Mouse (Mus musculus) forebrain, embryonic 11.5 days (tissue): ENCODE results near the gene Zfhx3. TPM values are rescaled to one million over a fixed set of nuclear protein-coding genes. Genes with fewer than 3 reads are reported as not detected.

Experiments used
- ATAC-seq: fragments of 200-750 bp; cut with Nextera tagmentation; replicated peaks from 2 replicates; pipeline ENCODE4 v1.8.0; 2017; ENCODE audit warnings: moderate TSS enrichment; ENCODE audit not compliant: low FRiP score
- DNase-seq: peaks from one replicate; pipeline ENCODE4 v3.0.0-alpha.2; 2017; ENCODE audit warnings: low spot score
- H3K27ac ChIP-seq: fragments of 300-500 bp; sonication (generic); 2 replicates; pipeline ENCODE4 v1.5.1; 2014; ENCODE audit warnings: low read depth, low read length
- H3K27me3 ChIP-seq: fragments of 300-500 bp; sonication (generic); 2 replicates; pipeline ENCODE4 v1.6.1; 2014; ENCODE audit warnings: mild to moderate bottlenecking, low read length, mixed read lengths; ENCODE audit not compliant: control insufficient read depth, insufficient read depth
- H3K36me3 ChIP-seq: fragments of 300-500 bp; sonication (generic); 2 replicates; pipeline ENCODE4 v1.6.1; 2014; ENCODE audit warnings: mild to moderate bottlenecking, low read length, moderate library complexity, mixed read lengths; ENCODE audit not compliant: control insufficient read depth, insufficient read depth
- H3K4me1 ChIP-seq: fragments of 300-500 bp; sonication (generic); replicated peaks from 2 replicates; pipeline ENCODE4 v1.6.1; 2014; ENCODE audit warnings: low read length, mixed read lengths; ENCODE audit not compliant: control insufficient read depth, insufficient read depth
- H3K4me2 ChIP-seq: fragments of 300-500 bp; sonication (generic); 2 replicates; pipeline ENCODE4 v1.6.1; 2014; ENCODE audit warnings: low read depth, mild to moderate bottlenecking, low read length, moderate library complexity, mixed read lengths; ENCODE audit not compliant: severe bottlenecking
- H3K4me3 ChIP-seq: fragments of 300-500 bp; sonication (generic); 2 replicates; pipeline ENCODE4 v1.5.1; 2014; ENCODE audit warnings: low read depth, low read length
- H3K9ac ChIP-seq: fragments of 300-500 bp; sonication (generic); 2 replicates; pipeline ENCODE4 v1.6.1; 2014; ENCODE audit warnings: low read length
- H3K9me3 ChIP-seq: fragments of 300-500 bp; sonication (generic); 2 replicates; pipeline ENCODE4 v1.6.1; 2016; ENCODE audit warnings: low read length, mixed read lengths; ENCODE audit not compliant: control insufficient read depth
- WGBS: fragments of 180-500 bp; shearing (Covaris S2); extraction: QIAGEN DNeasy Blood & Tissue Kit; methylation state at CpG from one replicate; pipeline ENCODE4 v1.1.7; 2014; 5-methylcytosine and 5-hydroxymethylcytosine counted together
- polyA plus RNA-seq: library from polyadenylated mRNA; unstranded; fragments of >200 nt; fragmentation: Nextera tagmentation; extraction: Ambion mirVana; gene quantifications from 2 replicates; pipeline ENCODE4 v1.2.1, GENCODE M21; 2014

Zfhx3 gene
- polyA plus RNA-seq, 1 experiment from 2014 or later, result 22.9 TPM

- 76% methylated on average over 12 of the region's 12 CpGs for WGBS
- Histone ChIP-seq H3K4me3 (no peak overlapping the region), H3K4me2 (no peak overlapping the region), H3K36me3 (no peaks in the 10 kb centered on the region), H3K4me1 (no peaks in the 10 kb centered on the region), H3K27ac (no peak overlapping the region), H3K27me3 (no peaks in the 10 kb centered on the region), H3K9ac (no peak overlapping the region), H3K9me3 (no peaks in the 10 kb centered on the region)
- ATAC-seq, result no peak
- no peak for DNase-seq
Observed at GRCm38 (mm10) chr8:108554578-108555245, 612.3 kb downstream of the Zfhx3 start.

GRCm38 (mm10) chr8:108563420-108563819 lies 621.0 kb downstream of the Zfhx3 start:
- DNase-seq (no peak), ATAC-seq (no peak)
- Histone ChIP-seq H3K27me3 (no peaks in the 10 kb centered on the region), H3K4me1 (no peaks in the 10 kb centered on the region), H3K4me2 (no peak overlapping the region), H3K4me3 (no peak overlapping the region), H3K27ac (no peak overlapping the region), H3K9me3 (no peaks in the 10 kb centered on the region; the same call in 1 of the 2 replicates), H3K9ac (no peak overlapping the region), H3K36me3 (no peaks in the 10 kb centered on the region)
- WGBS, result 90% methylated on average over 6 of the region's 6 CpGs

- Histone ChIP-seq H3K4me3 (no peak overlapping the region), H3K9me3 (no peaks in the 10 kb centered on the region; the same call in 1 of the 2 replicates), H3K27ac (no peak overlapping the region), H3K9ac (no peak overlapping the region), H3K4me1 (no peaks in the 10 kb centered on the region), H3K36me3 (no peaks in the 10 kb centered on the region), H3K4me2 (no peak overlapping the region), H3K27me3 (no peaks in the 10 kb centered on the region)
- ATAC-seq (no peak), DNase-seq (no peak)
- WGBS, result 87% methylated on average over 7 of the region's 7 CpGs
Observed at GRCm38 (mm10) chr8:108563934-108564564, 621.6 kb downstream of the Zfhx3 start.

- DNase-seq, result no peak
- 92% methylated on average over 12 of the region's 12 CpGs for WGBS
- no peaks in the 10 kb centered on the region for H3K36me3 ChIP-seq
Observed at GRCm38 (mm10) chr8:108566035-108566434, 623.6 kb downstream of the Zfhx3 start.

GRCm38 (mm10) chr8:108573295-108574017 lies 631.0 kb downstream of the Zfhx3 start:
- Histone ChIP-seq H3K4me1 (peaks cover 7% of the 10 kb centered on the region), H3K27me3 (no peaks in the 10 kb centered on the region), H3K9ac (no peak overlapping the region), H3K4me2 (no peak overlapping the region), H3K4me3 (no peak overlapping the region), H3K27ac (no peak overlapping the region), H3K9me3 (no peaks in the 10 kb centered on the region), H3K36me3 (no peaks in the 10 kb centered on the region)
- WGBS, result 90% methylated on average over 5 of the region's 5 CpGs
- ATAC-seq (no peak), DNase-seq (no peak)

More at GRCm38 (mm10) chr8:108566035-108566434, 623.6 kb downstream of the Zfhx3 start:
- no peaks in the 10 kb centered on the region; the same call in 1 of the 2 replicates for H3K9me3 ChIP-seq
- H3K27me3 ChIP-seq, result no peaks in the 10 kb centered on the region
- H3K27ac ChIP-seq, result no peak overlapping the region
- H3K9ac ChIP-seq, result no peak overlapping the region
- no peak for ATAC-seq
- no peaks in the 10 kb centered on the region for H3K4me1 ChIP-seq
- H3K4me3 ChIP-seq, result no peak overlapping the region
- no peak overlapping the region for H3K4me2 ChIP-seq

- 37% methylated on average over 7 of the region's 7 CpGs for WGBS
- no peaks in the 10 kb centered on the region for H3K36me3 ChIP-seq
- ATAC-seq (no peak), DNase-seq (peak; percentile 60)
- H3K27ac ChIP-seq, result no peak overlapping the region
- no peaks in the 10 kb centered on the region for H3K9me3 ChIP-seq
- no peak overlapping the region for H3K9ac ChIP-seq
- peaks cover 11% of the 10 kb centered on the region for H3K4me1 ChIP-seq
- no peak overlapping the region for H3K4me2 ChIP-seq
- no peaks in the 10 kb centered on the region for H3K27me3 ChIP-seq
- no peak overlapping the region for H3K4me3 ChIP-seq
Observed at GRCm38 (mm10) chr8:108574101-108574500, 631.7 kb downstream of the Zfhx3 start.

- Histone ChIP-seq H3K9ac (no peak overlapping the region), H3K4me2 (no peak overlapping the region), H3K9me3 (no peaks in the 10 kb centered on the region), H3K27me3 (no peaks in the 10 kb centered on the region), H3K36me3 (no peaks in the 10 kb centered on the region), H3K27ac (no peak overlapping the region), H3K4me1 (peaks cover 11% of the 10 kb centered on the region), H3K4me3 (no peak overlapping the region)
- WGBS, result 19% methylated on average over 7 of the region's 7 CpGs
- no peak for DNase-seq
- ATAC-seq, result no peak
Observed at GRCm38 (mm10) chr8:108577571-108577970, 635.1 kb downstream of the Zfhx3 start.

GRCm38 (mm10) chr8:108578388-108578787 lies 635.9 kb downstream of the Zfhx3 start:
- 41% methylated on average over 10 of the region's 10 CpGs for WGBS
- ATAC-seq (no peak), DNase-seq (peak; percentile 66)
- H3K27ac ChIP-seq, result no peak overlapping the region
- no peak overlapping the region for H3K4me3 ChIP-seq
- no peaks in the 10 kb centered on the region for H3K9me3 ChIP-seq
- no peak overlapping the region; the same call in 1 of the 2 replicates for H3K4me2 ChIP-seq
- peaks cover 11% of the 10 kb centered on the region for H3K4me1 ChIP-seq
- H3K36me3 ChIP-seq, result no peaks in the 10 kb centered on the region
- H3K27me3 ChIP-seq, result no peaks in the 10 kb centered on the region
- no peak overlapping the region for H3K9ac ChIP-seq
